Mouse (Mus musculus): ENCODE results near the gene Shld2. TPM values are rescaled to one million over a fixed set of nuclear protein-coding genes. Genes with fewer than 3 reads are reported as not detected.

Gene Shld2
- polyA plus RNA-seq, 1 experiment: 2.7 TPM

DNA sequence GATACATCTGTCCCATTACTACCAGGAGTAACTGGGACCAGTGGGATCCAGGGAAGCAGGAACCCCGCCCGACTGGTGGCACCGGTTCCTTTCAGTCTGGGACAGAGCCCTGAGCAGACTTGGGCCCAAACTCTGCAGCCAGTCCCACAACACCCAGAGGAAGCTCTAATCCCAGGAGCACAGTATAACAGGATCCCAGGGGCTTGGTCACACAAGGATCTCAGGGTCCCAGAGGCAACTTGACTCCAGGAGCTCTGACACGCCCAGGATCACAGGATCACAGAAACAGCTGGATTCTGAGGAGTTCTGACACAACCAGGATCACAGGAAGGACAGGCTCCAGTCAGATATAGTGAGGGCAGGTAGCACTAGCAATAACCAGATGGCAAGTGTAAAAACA lies 57.0 kb downstream of the Shld2 start:
- TF ChIP-seq MYOG (IDR thresholded peaks at IDR 0.05; ENCODE audit: control insufficient read depth, extremely low read depth, insufficient read length) (no peak), FOSL1 (IDR thresholded peaks at IDR 0.05; ENCODE audit: insufficient read depth, low read length, poor library complexity, severe bottlenecking) (no peak), MAX (IDR thresholded peaks at IDR 0.05) (no peak), USF1 (IDR thresholded peaks at IDR 0.05; ENCODE audit: low read depth) (no peak)
- no peak overlapping the region for H3ac ChIP-seq (ENCODE audit: control insufficient read depth, insufficient read length, low read depth)

DNA sequence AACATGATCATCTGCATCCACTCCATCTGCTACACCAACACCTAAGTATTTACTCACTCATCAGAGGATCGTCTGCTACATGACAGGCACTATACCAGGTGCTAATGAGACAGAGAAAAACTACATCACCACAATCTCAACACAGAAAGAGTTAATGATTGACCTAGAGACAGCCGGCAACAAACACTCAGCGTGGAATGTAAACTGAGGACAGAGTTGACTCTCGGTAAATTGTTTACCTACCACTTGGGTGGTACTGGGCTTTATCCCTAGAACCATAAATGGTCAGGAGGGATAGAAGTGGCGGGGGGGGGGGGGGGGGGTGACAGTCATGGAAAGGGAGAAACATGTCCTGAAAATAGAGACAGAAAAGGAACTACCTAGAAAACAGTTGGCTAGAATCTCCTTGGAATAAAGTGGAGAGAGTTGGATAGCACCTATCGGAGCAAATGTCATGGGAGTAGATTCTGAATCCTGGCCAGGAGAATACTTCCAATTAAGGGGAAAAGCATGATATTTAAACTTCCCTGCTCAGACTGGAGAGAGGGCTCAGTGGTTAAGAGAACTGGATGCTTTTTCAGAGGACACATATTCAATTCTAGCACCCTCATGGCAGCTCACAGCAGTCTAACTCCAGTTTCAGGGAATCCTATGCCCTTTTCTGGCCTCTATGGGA lies 57.7 kb downstream of the Shld2 start:
- no peak for TF ChIP-seq USF1 (IDR thresholded peaks at IDR 0.05; ENCODE audit: low read depth)
- no peak for TF ChIP-seq CTCF (IDR thresholded peaks at IDR 0.05; ENCODE audit: control insufficient read depth, insufficient read depth, insufficient read length)
- Histone ChIP-seq H3ac (ENCODE audit: control insufficient read depth, insufficient read length, low read depth) (no peak overlapping the region), H3K79me2 (ENCODE audit: control insufficient read depth, insufficient read depth) (no peaks in the 10 kb centered on the region), H3K79me3 (ENCODE audit: low read depth) (no peaks in the 10 kb centered on the region), H3K36me3 (ENCODE audit: control insufficient read depth, insufficient read depth) (no peaks in the 10 kb centered on the region), H3K27me3 (ENCODE audit: control insufficient read depth, insufficient read depth, insufficient read length) (no peaks in the 10 kb centered on the region), H3K4me3 (ENCODE audit: insufficient read depth, poor library complexity, severe bottlenecking) (no peak overlapping the region)

More for the DNA sequence above, 57.0 kb downstream of the Shld2 start:
- Histone ChIP-seq H3K36me3 (ENCODE audit: control insufficient read depth, insufficient read depth) (no peaks in the 10 kb centered on the region), H3K79me3 (ENCODE audit: low read depth) (no peaks in the 10 kb centered on the region), H3K27me3 (ENCODE audit: control insufficient read depth, insufficient read depth, insufficient read length) (no peaks in the 10 kb centered on the region), H3K79me2 (ENCODE audit: control insufficient read depth, insufficient read depth) (no peaks in the 10 kb centered on the region), H3K4me3 (ENCODE audit: insufficient read depth, poor library complexity, severe bottlenecking) (no peak overlapping the region)

DNA sequence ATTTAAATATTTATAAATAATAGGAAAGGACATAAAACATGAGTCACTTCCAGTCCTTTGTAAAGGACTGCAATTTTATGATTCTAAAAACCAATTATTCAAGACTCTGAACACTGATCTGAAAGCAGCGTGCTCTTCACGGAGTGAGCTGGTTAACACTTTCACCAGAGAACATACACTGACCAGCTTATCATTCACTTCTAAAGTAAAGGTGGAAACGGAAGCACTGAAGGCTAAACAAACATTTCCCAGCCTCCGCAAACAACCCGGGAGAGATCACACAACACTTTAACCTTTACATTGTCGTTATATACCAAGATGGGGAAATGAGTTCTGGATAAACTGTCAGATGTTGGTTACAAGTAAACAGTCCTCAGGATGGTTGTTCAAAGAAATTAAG lies 69.6 kb downstream of the Shld2 start:
- H3K79me3 ChIP-seq (ENCODE audit: low read depth): no peaks in the 10 kb centered on the region
- no peak overlapping the region for H3K4me3 ChIP-seq (ENCODE audit: insufficient read depth, poor library complexity, severe bottlenecking)
- no peaks in the 10 kb centered on the region for H3K27me3 ChIP-seq (ENCODE audit: control insufficient read depth, insufficient read depth, insufficient read length)
- no peaks in the 10 kb centered on the region for H3K79me2 ChIP-seq (ENCODE audit: control insufficient read depth, insufficient read depth)
- TF ChIP-seq MYOD1 (IDR thresholded peaks at IDR 0.05; ENCODE audit: control insufficient read depth, insufficient read length, low read depth): no peak
- TF ChIP-seq MYOG (IDR thresholded peaks at IDR 0.05; ENCODE audit: control insufficient read depth, extremely low read depth, insufficient read length): no peak
- TF ChIP-seq MAX (IDR thresholded peaks at IDR 0.05): no peak
- no peak for TF ChIP-seq USF1 (IDR thresholded peaks at IDR 0.05; ENCODE audit: low read depth)
- no peak for TF ChIP-seq CTCF (IDR thresholded peaks at IDR 0.05; ENCODE audit: control insufficient read depth, insufficient read depth, insufficient read length)
- no peak for TF ChIP-seq FOSL1 (IDR thresholded peaks at IDR 0.05; ENCODE audit: insufficient read depth, low read length, poor library complexity, severe bottlenecking)
- TF ChIP-seq CEBPB (IDR thresholded peaks at IDR 0.05; ENCODE audit: low read depth): no peak
- peaks cover 13% of the 10 kb centered on the region for H3K36me3 ChIP-seq (ENCODE audit: control insufficient read depth, insufficient read depth)
- no peak overlapping the region for H3ac ChIP-seq (ENCODE audit: control insufficient read depth, insufficient read length, low read depth)

DNA sequence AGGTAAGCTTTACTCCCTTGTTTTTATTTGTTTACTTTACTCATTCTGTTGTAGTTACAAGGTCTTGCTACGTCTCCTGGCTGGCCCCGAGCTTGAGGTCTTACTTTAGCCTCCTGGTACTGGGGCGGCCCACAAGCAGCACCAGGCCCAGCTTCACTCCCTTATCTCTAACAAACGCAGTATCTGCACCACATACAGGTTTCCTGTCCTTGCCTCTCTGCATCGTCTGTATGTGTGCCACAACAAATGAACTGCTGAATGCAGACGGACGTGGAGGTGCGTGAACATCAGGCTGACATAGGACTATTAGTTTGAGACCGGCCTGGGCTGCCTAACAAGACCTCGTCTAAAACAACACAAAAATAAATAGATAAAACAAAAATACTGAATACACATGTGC lies 70.0 kb downstream of the Shld2 start:
- TF ChIP-seq CTCF (IDR thresholded peaks at IDR 0.05; ENCODE audit: control insufficient read depth, insufficient read depth, insufficient read length) (no peak), MYOD1 (IDR thresholded peaks at IDR 0.05; ENCODE audit: control insufficient read depth, insufficient read length, low read depth) (no peak), CEBPB (IDR thresholded peaks at IDR 0.05; ENCODE audit: low read depth) (no peak), MYOG (IDR thresholded peaks at IDR 0.05; ENCODE audit: control insufficient read depth, extremely low read depth, insufficient read length) (no peak), MAX (IDR thresholded peaks at IDR 0.05) (no peak), FOSL1 (IDR thresholded peaks at IDR 0.05; ENCODE audit: insufficient read depth, low read length, poor library complexity, severe bottlenecking) (no peak)
- H3K79me2 ChIP-seq (ENCODE audit: control insufficient read depth, insufficient read depth): no peaks in the 10 kb centered on the region
- no peak overlapping the region for H3K4me3 ChIP-seq (ENCODE audit: insufficient read depth, poor library complexity, severe bottlenecking)
- no peaks in the 10 kb centered on the region for H3K79me3 ChIP-seq (ENCODE audit: low read depth)
- H3ac ChIP-seq (ENCODE audit: control insufficient read depth, insufficient read length, low read depth): no peak overlapping the region
- peaks cover 13% of the 10 kb centered on the region for H3K36me3 ChIP-seq (ENCODE audit: control insufficient read depth, insufficient read depth)
- H3K27me3 ChIP-seq (ENCODE audit: control insufficient read depth, insufficient read depth, insufficient read length): no peaks in the 10 kb centered on the region

DNA sequence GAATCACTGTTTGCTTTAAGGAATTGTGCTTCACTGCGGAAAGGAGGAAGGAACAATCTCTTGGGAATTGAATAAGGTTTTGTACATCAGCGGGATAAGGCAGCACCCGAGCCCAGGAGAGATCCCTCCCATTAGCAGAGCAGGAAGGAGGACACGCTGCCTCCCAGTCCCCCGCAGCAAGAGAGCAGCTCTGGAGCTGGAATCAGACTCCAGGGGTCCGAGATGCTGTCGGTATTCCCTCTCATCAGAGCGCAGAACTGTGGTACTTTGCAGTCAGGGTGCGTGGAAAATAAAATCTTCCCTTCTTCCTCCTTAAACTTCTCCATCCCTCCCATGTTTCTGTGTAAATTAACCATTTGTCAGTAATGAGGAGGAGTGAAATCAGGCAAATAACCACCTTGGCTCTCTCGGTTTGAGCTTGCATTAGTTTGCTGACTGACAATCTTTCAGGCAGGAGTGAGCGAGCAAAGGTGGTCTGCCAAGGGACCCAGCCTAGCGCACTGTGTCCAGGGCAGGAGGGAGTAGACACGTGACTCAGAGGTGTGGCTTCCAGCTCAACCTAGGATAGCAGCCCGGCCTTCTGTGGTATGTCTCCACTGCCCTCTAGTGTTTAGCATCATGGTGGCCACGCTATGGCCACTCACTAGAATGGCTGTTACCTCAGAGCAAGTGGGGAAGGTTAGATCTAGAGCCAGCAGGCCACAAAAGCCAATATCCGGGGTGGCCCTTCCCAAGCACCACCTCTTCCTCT lies 75.5 kb downstream of the Shld2 start:
- Histone ChIP-seq H3K36me3 (ENCODE audit: control insufficient read depth, insufficient read depth) (peaks cover 11% of the 10 kb centered on the region), H3ac (ENCODE audit: control insufficient read depth, insufficient read length, low read depth) (no peak overlapping the region), H3K27me3 (ENCODE audit: control insufficient read depth, insufficient read depth, insufficient read length) (no peaks in the 10 kb centered on the region), H3K79me2 (ENCODE audit: control insufficient read depth, insufficient read depth) (no peaks in the 10 kb centered on the region), H3K79me3 (ENCODE audit: low read depth) (no peaks in the 10 kb centered on the region), H3K4me3 (ENCODE audit: insufficient read depth, poor library complexity, severe bottlenecking) (no peak overlapping the region)
- TF ChIP-seq CEBPB (IDR thresholded peaks at IDR 0.05; ENCODE audit: low read depth): no peak
- TF ChIP-seq USF1 (IDR thresholded peaks at IDR 0.05; ENCODE audit: low read depth): peak; percentile 97
- no peak for TF ChIP-seq MYOG (IDR thresholded peaks at IDR 0.05; ENCODE audit: control insufficient read depth, extremely low read depth, insufficient read length)
- TF ChIP-seq MYOD1 (IDR thresholded peaks at IDR 0.05; ENCODE audit: control insufficient read depth, insufficient read length, low read depth): no peak
- no peak for TF ChIP-seq FOSL1 (IDR thresholded peaks at IDR 0.05; ENCODE audit: insufficient read depth, low read length, poor library complexity, severe bottlenecking)
- TF ChIP-seq MAX (IDR thresholded peaks at IDR 0.05): peak; percentile 25
- peak; percentile 75 for TF ChIP-seq CTCF (IDR thresholded peaks at IDR 0.05; ENCODE audit: control insufficient read depth, insufficient read depth, insufficient read length)

DNA sequence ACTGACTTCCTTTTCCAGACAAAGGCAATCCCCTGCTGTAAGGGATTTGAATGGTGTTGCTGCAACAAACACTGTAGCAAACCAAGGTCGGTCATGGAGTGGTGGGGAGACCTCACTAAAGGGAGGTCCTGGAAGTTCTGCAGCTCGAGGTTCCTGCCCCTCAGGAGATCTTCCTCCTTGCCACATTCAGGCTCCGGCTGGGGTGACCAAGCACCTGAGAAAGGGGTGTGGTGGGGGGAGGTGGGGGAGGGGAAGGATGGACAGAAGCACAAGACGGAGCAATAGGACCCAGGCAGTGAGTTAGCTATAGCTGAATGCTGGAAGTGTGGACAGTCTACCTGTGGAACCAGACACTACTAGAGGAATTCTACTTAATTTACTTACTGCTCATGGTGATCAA lies 76.4 kb downstream of the Shld2 start:
- no peaks in the 10 kb centered on the region for H3K79me2 ChIP-seq (ENCODE audit: control insufficient read depth, insufficient read depth)
- TF ChIP-seq MAX (IDR thresholded peaks at IDR 0.05) (no peak), CEBPB (IDR thresholded peaks at IDR 0.05; ENCODE audit: low read depth) (no peak), USF1 (IDR thresholded peaks at IDR 0.05; ENCODE audit: low read depth) (no peak), CTCF (IDR thresholded peaks at IDR 0.05; ENCODE audit: control insufficient read depth, insufficient read depth, insufficient read length) (no peak), MYOD1 (IDR thresholded peaks at IDR 0.05; ENCODE audit: control insufficient read depth, insufficient read length, low read depth) (no peak), FOSL1 (IDR thresholded peaks at IDR 0.05; ENCODE audit: insufficient read depth, low read length, poor library complexity, severe bottlenecking) (no peak), MYOG (IDR thresholded peaks at IDR 0.05; ENCODE audit: control insufficient read depth, extremely low read depth, insufficient read length) (no peak)
- peaks cover 11% of the 10 kb centered on the region for H3K36me3 ChIP-seq (ENCODE audit: control insufficient read depth, insufficient read depth)
- no peaks in the 10 kb centered on the region for H3K27me3 ChIP-seq (ENCODE audit: control insufficient read depth, insufficient read depth, insufficient read length)
- H3K4me3 ChIP-seq (ENCODE audit: insufficient read depth, poor library complexity, severe bottlenecking): no peak overlapping the region
- no peaks in the 10 kb centered on the region for H3K79me3 ChIP-seq (ENCODE audit: low read depth)
- no peak overlapping the region for H3ac ChIP-seq (ENCODE audit: control insufficient read depth, insufficient read length, low read depth)
